Mouse (Mus musculus) ES-Bruce4 (cell line): ENCODE measurements around the gene Stra6l. TPM values are rescaled to one million over a fixed set of nuclear protein-coding genes. Genes with fewer than 3 reads are reported as not detected.

Source experiments
- H3K27ac ChIP-seq: 2 replicates; pipeline ENCODE4 v1.5.1; 2012; ENCODE audit warnings: low read length, inconsistent platforms; ENCODE audit not compliant: insufficient read depth
- H3K27me3 ChIP-seq: 2 replicates; pipeline ENCODE4 v1.6.1; 2012; ENCODE audit warnings: mild to moderate bottlenecking, low read length, inconsistent platforms; ENCODE audit not compliant: control insufficient read depth, poor library complexity, insufficient read depth, severe bottlenecking
- H3K36me3 ChIP-seq: 2 replicates; pipeline ENCODE4 v1.6.1; 2012; ENCODE audit warnings: inconsistent platforms, mild to moderate bottlenecking, low read length, moderate library complexity; ENCODE audit not compliant: control insufficient read depth, poor library complexity, insufficient read depth, severe bottlenecking
- H3K4me1 ChIP-seq: one replicate; pipeline ENCODE4 v1.8.1; 2011; ENCODE audit warnings: low read length; ENCODE audit not compliant: control insufficient read depth, insufficient read depth
- H3K4me3 ChIP-seq: 2 replicates; pipeline ENCODE4 v1.5.1; 2011; ENCODE audit warnings: low read depth, mild to moderate bottlenecking, low read length
- H3K9ac ChIP-seq: 2 replicates; pipeline ENCODE4 v1.6.1; 2012; ENCODE audit warnings: low read depth, mild to moderate bottlenecking, inconsistent platforms; ENCODE audit not compliant: poor library complexity, severe bottlenecking
- H3K9me3 ChIP-seq: replicated peaks from 2 replicates; pipeline ENCODE4 v1.6.1; 2012; ENCODE audit warnings: mild to moderate bottlenecking, low read length, inconsistent platforms; ENCODE audit not compliant: control insufficient read depth, poor library complexity, insufficient read depth, severe bottlenecking
- CTCF ChIP-seq: IDR thresholded peaks from one replicate; pipeline ENCODE4 v1.8.1; 2011; ENCODE audit warnings: low read depth, low read length
- EP300 ChIP-seq: IDR thresholded peaks from 2 replicates; pipeline ENCODE4 v1.6.1; 2011; ENCODE audit warnings: low read depth, low read length; ENCODE audit not compliant: insufficient read depth
- POLR2A ChIP-seq: IDR thresholded peaks from one replicate; pipeline ENCODE4 v1.8.1; 2011; ENCODE audit warnings: low read length; ENCODE audit not compliant: insufficient read depth
- polyA plus RNA-seq: library from polyadenylated mRNA; stranded (reverse); fragments of >200 nt; gene quantifications from 2 replicates; pipeline ENCODE4 v1.2.4, GENCODE M21; 2011; ENCODE audit warnings: low read depth; ENCODE audit not compliant: missing spikeins, insufficient read depth, insufficient read length

The Stra6l gene
- polyA plus RNA-seq, 1 experiment, result 0.84 TPM

DNA sequence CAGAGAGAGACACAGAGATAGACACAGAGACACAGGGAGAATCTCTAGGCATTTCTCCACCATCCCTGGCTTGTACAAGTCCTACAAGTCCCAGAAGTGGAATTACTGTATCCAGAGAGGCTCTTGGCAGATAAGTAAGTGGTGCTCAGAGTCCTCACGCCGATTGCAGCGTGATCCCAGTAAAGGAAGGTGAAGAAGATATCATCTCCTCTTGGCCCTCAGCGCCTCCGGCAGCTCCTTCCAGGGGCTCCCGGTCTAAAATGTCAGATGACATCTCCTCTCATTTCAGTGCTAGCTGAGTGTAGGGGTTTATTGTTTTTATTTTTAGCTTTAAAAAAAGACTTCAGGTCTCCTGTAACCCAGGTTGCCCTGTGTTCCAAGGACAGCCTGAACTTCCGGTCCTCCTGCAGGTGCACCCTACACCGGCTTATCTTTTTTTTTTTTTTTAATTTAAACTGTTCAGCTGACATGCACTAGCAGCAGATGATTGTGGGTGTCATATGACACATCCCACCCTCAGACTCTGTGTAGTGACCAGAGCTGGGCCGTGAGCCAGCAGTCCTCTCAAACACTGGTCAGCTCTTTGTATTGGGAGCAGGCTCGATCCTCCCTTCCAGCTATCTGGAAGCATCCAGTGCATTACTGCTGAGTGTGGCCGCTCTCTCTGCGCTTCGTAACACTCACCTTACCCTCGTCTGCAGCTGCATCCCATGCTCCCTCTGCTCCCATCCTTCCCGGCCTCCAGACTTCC, 5.2 kb downstream of the Stra6l start:
- no peak for TF ChIP-seq POLR2A
- Histone ChIP-seq H3K9ac (no peak overlapping the region), H3K27ac (no peak overlapping the region), H3K4me1 (peaks cover 3% of the 10 kb centered on the region), H3K27me3 (no peaks in the 10 kb centered on the region), H3K36me3 (no peaks in the 10 kb centered on the region), H3K4me3 (no peak overlapping the region), H3K9me3 (no peaks in the 10 kb centered on the region)

DNA sequence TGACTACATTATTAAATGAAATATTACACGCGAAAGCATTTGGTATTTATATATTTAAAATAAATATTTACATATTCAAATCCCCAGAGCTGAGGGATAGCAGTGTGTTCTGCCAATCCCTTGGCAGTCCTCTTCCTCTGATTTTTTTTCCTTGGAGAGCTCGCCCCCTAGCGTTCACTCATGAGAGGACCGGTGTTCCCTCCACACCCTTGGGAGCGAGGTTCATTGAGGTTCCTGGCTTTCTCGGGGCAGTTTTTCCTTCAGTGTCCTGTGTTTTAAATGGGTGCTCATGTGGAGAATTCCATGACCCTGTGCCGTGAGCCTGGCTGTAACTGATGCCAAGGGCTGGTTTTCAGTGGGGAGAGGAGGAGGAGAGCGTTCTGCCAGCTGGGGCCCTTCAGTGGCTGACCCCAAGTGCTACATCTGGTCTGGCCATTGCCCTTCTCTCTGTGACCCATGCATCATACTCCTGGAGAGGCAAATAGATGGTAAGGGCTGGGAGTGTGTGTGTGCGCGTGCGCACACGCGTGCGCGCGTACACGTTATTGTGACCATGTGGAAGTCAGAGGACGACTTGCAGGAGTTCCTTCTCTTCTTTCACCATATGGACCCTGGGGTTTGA, 7.5 kb downstream of the Stra6l start:
- peaks cover 3% of the 10 kb centered on the region for H3K4me1 ChIP-seq
- no peaks in the 10 kb centered on the region for H3K9me3 ChIP-seq
- no peak overlapping the region for H3K9ac ChIP-seq
- H3K36me3 ChIP-seq, result no peaks in the 10 kb centered on the region
- no peak overlapping the region for H3K4me3 ChIP-seq
- TF ChIP-seq CTCF, result peak; percentile 76
- TF ChIP-seq EP300, result no peak
- no peak for TF ChIP-seq POLR2A
- H3K27ac ChIP-seq, result no peak overlapping the region
- H3K27me3 ChIP-seq, result no peaks in the 10 kb centered on the region

DNA sequence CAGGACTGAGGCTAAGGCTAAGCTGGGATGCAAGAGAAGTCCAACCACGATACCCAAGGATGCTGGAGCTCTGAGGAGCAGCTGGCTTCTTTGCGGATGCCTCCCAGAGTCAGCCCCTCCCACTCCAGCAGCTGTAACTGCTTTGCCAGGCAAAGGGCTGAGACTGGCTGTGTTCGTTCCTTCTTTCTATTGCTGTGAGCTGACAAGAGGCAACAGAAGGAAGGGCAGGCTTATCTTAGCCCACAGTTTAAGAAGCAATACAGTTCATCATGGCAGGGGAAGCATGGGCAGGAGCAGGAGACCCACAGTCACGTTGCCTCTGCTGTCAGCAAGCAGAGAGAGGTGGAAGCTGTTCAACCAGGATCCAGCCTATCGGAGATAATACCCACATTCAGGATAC, 12.7 kb downstream of the Stra6l start:
- TF ChIP-seq EP300 (no peak), CTCF (no peak), POLR2A (no peak)
- no peaks in the 10 kb centered on the region for H3K36me3 ChIP-seq
- no peak overlapping the region for H3K4me3 ChIP-seq
- no peak overlapping the region for H3K27ac ChIP-seq
- H3K9me3 ChIP-seq, result no peaks in the 10 kb centered on the region
- H3K4me1 ChIP-seq, result no peaks in the 10 kb centered on the region
- no peaks in the 10 kb centered on the region for H3K27me3 ChIP-seq
- H3K9ac ChIP-seq, result no peak overlapping the region

DNA sequence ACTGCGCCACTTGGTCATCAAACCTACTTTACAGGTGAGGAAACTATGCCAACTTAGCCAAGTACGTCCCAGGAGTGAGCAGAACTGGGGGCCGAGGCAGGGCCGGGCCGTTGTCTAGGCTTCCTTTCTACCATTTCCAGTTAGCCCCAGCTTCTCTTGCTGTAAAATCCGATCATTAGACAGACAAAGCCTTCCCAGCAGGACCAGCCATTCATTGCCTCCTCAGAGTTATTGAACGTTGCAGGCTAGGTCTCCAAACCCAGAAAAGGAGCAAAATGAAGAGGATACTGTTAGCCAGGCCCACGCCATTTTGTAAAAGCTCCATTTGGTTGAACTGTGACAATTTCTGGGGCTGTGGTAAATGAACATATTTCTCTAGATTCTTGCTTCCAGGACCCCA, 19.0 kb downstream of the Stra6l start:
- H3K36me3 ChIP-seq, result no peaks in the 10 kb centered on the region
- no peak overlapping the region for H3K4me3 ChIP-seq
- no peaks in the 10 kb centered on the region for H3K27me3 ChIP-seq
- TF ChIP-seq POLR2A, result no peak
- no peak for TF ChIP-seq CTCF
- no peak for TF ChIP-seq EP300
- H3K4me1 ChIP-seq, result no peaks in the 10 kb centered on the region
- H3K9ac ChIP-seq, result no peak overlapping the region
- H3K27ac ChIP-seq, result no peak overlapping the region
- H3K9me3 ChIP-seq, result no peaks in the 10 kb centered on the region

DNA sequence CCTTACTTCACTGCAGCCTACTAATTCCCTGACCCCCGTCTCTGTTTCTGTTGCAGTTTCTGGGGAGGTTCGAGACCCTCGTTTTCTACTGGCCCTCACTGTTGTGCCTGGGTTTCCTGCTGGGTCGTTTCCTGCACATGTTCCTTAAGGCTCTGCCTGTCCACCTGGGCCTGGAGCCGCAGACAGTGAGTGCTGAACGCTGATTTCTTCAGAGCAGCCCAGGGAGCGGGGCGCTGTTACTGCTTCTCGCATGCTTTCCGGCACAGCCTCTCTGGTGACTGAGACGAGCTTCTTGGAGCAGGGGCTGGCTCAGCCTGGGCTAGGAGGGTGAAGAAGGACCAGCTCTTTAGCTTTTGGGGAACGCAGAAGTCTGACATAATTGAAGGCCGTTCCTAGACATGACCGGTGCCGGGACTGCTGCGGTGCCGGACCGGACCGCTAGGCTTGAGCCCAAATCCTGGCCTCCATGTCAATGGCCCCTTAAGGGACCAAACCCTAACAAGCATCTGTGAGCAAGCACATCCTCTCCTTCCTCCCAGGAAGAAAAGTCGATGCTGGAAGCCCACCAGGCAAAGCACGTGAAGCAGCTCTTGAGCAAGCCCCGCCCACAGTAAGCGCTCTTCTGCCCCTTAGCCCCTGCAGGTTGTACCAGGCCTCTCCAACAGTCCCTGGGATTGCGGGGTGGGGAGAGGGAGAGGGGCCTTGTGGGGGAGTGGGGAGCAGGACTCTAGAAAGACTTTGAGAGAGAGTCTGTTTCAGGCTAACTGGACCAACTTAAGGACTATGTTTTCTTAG, 20.8 kb downstream of the Stra6l start:
- Histone ChIP-seq H3K27ac (no peak overlapping the region), H3K36me3 (no peaks in the 10 kb centered on the region), H3K9ac (0 out of 2 replicates have a peak overlapping the region, but pooled peaks have one; percentile 6), H3K4me3 (no peak overlapping the region), H3K27me3 (no peaks in the 10 kb centered on the region), H3K4me1 (no peaks in the 10 kb centered on the region), H3K9me3 (no peaks in the 10 kb centered on the region)
- TF ChIP-seq EP300, result no peak
- TF ChIP-seq POLR2A, result no peak
- TF ChIP-seq CTCF, result no peak

DNA sequence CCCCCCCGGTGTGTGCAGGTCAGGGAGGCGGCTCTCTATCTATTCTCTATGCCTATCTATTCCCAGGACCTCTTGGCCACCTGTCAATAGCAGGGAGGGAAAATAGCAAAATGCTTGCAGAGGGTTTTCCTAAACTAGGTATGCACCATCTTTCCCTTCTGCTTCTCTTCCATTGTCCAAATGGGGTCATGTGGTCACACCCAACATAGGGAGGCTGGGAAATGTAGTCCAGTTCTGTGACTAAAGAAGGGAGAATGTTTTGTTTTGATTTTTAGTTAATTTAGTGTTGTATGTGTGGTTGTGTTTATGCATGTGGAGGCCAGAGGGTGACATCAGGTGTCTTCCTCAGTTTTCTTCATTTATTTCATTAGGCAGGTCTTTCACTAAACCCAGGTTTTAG, 23.7 kb downstream of the Stra6l start:
- no peaks in the 10 kb centered on the region; the same call in 1 of the 2 replicates for H3K9me3 ChIP-seq
- no peak overlapping the region for H3K9ac ChIP-seq
- H3K27ac ChIP-seq, result no peak overlapping the region
- no peaks in the 10 kb centered on the region for H3K27me3 ChIP-seq
- H3K4me3 ChIP-seq, result no peak overlapping the region
- no peaks in the 10 kb centered on the region for H3K4me1 ChIP-seq
- H3K36me3 ChIP-seq, result no peaks in the 10 kb centered on the region
- TF ChIP-seq EP300, result no peak
- TF ChIP-seq POLR2A, result no peak
- TF ChIP-seq CTCF, result no peak
